Mouse (Mus musculus) neural tube, embryonic 12.5 days (tissue): ENCODE data around the gene Ros1. TPM values are rescaled to one million over a fixed set of nuclear protein-coding genes. Genes with fewer than 3 reads are reported as not detected.
A peak's percentile ranks its signal among the peaks of the same experiment; 100 is the strongest.

ENCODE experiments used
- ATAC-seq: fragments of 200-750 bp; cut with Nextera tagmentation; 2 replicates; pipeline ENCODE4 v1.8.0; 2017; ENCODE audit warnings: low read depth, mild to moderate bottlenecking, moderate TSS enrichment, moderate library complexity; ENCODE audit not compliant: low FRiP score
- H3K27ac ChIP-seq: fragments of 300-500 bp; sonication (generic); 2 replicates; pipeline ENCODE4 v1.5.1; 2016
- H3K27me3 ChIP-seq: fragments of 300-500 bp; sonication (generic); replicated peaks from 2 replicates; pipeline ENCODE4 v1.6.1; 2016; ENCODE audit warnings: mild to moderate bottlenecking
- H3K36me3 ChIP-seq: fragments of 300-500 bp; sonication (generic); 2 replicates; pipeline ENCODE4 v1.6.1; 2016; ENCODE audit warnings: mild to moderate bottlenecking
- H3K4me1 ChIP-seq: fragments of 300-500 bp; sonication (generic); 2 replicates; pipeline ENCODE4 v1.6.1; 2016
- H3K4me2 ChIP-seq: fragments of 300-500 bp; sonication (generic); replicated peaks from 2 replicates; pipeline ENCODE4 v1.6.1; 2016; ENCODE audit warnings: mild to moderate bottlenecking
- H3K4me3 ChIP-seq: fragments of 300-500 bp; sonication (generic); 2 replicates; pipeline ENCODE4 v1.5.1; 2016
- H3K9ac ChIP-seq: fragments of 300-500 bp; sonication (generic); 2 replicates; pipeline ENCODE4 v1.6.1; 2016; ENCODE audit warnings: mild to moderate bottlenecking
- H3K9me3 ChIP-seq: fragments of 300-500 bp; sonication (generic); 2 replicates; pipeline ENCODE4 v1.6.1; 2016; ENCODE audit warnings: mild to moderate bottlenecking
- WGBS: fragments of 180-500 bp; shearing (Covaris S2); methylation state at CpG from one replicate; pipeline ENCODE4 v1.1.7; 2016; 5-methylcytosine and 5-hydroxymethylcytosine counted together
- polyA plus RNA-seq: library from polyadenylated mRNA; unstranded; fragments of >200 nt; fragmentation: Nextera tagmentation; extraction: Ambion mirVana; gene quantifications from 2 replicates; pipeline ENCODE4 v1.2.1, GENCODE M21; 2016

Ros1 gene
- polyA plus RNA-seq, 1 experiment from 2014 or later, result not detected

DNA sequence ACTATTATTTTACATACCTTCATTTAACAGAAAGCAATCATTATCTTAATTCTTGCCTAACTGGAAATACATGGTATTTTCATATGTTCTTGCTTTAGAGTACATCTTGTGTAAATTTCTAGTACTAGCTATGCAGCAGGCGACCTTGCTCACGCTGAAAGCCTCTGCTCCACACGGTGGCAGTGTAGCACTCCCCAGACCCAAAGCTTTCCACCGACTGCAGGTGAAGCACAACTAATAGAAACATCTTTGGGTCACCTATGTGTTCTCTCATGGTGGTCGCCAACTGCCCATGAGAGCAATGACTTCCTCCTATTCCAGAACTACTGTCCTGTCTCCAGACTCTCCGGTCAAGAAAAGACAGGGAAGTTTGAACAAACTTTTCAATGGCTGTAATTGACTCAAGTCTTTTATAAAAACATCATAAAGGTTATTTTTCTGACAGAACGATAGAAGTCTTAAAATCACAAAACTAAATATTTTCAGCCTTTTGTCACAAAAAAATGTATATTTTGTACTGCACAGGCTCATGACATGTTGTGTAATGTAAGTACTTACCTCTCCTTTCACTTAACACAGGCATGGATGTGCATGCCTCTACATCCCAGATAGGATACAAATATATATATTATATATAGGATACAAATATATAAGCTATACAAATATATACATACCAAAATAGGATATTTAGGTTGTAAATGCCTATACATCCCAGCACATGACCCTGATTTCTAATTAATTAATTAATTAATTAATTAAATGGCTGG lies 21.9 kb upstream of the Ros1 start:
- Histone ChIP-seq H3K4me2 (no peak overlapping the region), H3K27ac (no peak overlapping the region), H3K36me3 (no peaks in the 10 kb centered on the region), H3K4me1 (no peaks in the 10 kb centered on the region), H3K27me3 (no peaks in the 10 kb centered on the region), H3K9me3 (no peaks in the 10 kb centered on the region), H3K9ac (no peak overlapping the region), H3K4me3 (no peak overlapping the region)
- peak; percentile 58; the same call in 1 of the 2 replicates for ATAC-seq
- 26% methylated on average over 7 of the region's 7 CpGs for WGBS

DNA sequence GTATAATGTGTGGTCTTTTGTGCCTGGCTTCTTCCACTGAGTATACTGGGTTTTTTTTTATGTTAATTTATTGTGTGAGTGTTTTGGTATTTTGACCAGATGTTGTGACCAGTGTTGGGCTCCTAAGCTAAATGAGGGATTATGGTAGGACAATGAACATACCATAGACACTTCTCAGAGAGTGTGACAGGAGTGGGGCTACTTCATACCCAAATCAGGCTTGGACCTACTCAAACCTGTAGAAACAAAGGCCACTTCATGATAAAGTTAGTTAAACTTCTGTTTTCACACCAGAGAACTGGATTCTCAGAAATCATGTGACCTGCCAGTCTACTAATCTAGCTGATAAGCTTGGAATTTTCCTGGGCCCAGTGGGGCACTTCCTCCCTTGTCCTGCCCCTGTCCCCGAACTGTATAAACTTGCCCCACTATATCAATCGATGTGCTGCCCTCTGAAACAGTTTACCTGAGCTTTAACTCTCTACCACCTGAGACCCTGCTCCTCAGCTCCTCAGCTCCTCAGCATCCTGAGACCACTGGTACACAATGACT lies 20.3 kb upstream of the Ros1 start:
- no peak overlapping the region for H3K4me2 ChIP-seq
- H3K27me3 ChIP-seq, result no peaks in the 10 kb centered on the region
- H3K4me3 ChIP-seq, result no peak overlapping the region
- whole genome bisulfite sequencing, result 88% methylated on average over 2 of the region's 2 CpGs
- no peak overlapping the region for H3K9ac ChIP-seq
- no peak overlapping the region for H3K27ac ChIP-seq
- H3K36me3 ChIP-seq, result no peaks in the 10 kb centered on the region
- no peaks in the 10 kb centered on the region for H3K4me1 ChIP-seq
- no peak for ATAC-seq
- no peaks in the 10 kb centered on the region for H3K9me3 ChIP-seq

DNA sequence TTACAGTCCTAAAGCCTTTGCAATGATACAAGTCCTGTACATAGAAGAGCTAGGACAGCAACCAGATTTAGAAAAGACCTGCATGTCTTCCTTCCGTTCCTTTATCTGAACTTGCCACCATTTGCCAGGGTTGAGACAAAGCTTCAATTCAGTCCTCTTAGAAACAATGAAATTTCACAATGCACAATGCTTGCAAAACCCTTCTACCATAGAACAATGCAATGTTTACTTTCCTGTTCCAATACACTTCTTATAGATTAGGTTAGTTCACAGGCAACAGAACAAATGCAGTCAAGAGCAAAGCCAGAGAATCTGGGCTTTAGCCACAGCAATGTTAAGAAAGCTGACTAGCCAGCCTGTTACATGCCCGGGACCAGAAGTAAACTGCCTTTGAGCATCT lies 9.0 kb upstream of the Ros1 start:
- Histone ChIP-seq H3K36me3 (no peaks in the 10 kb centered on the region), H3K4me2 (no peak overlapping the region), H3K27ac (no peak overlapping the region), H3K27me3 (no peaks in the 10 kb centered on the region), H3K9ac (no peak overlapping the region), H3K4me3 (no peak overlapping the region), H3K4me1 (no peaks in the 10 kb centered on the region), H3K9me3 (no peaks in the 10 kb centered on the region)
- ATAC-seq, result no peak
- WGBS, result 90% methylated on average over 2 of the region's 2 CpGs

DNA sequence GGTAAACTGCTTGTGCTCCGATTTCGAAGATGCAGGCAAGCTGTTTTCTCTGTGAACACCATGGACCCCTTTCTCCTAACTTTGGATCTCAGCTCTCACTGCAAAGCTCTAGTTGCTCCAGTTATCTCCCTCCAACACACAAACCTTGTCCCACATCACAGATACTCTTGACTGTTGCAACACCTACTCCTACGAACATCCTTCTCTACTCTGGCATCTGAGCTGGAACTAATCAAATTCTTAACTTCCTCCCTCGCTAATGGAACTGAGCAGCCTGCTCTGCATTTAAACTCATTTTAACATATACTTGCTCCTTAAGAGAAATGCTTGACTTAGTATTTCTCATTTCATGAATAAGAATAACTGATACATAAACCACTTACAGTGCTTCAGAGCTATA lies 9.1 kb downstream of the Ros1 start:
- Histone ChIP-seq H3K36me3 (no peaks in the 10 kb centered on the region), H3K4me3 (no peak overlapping the region), H3K27me3 (no peaks in the 10 kb centered on the region), H3K4me2 (no peak overlapping the region), H3K9ac (no peak overlapping the region), H3K9me3 (no peaks in the 10 kb centered on the region), H3K27ac (no peak overlapping the region), H3K4me1 (no peaks in the 10 kb centered on the region)
- no peak for ATAC-seq
- WGBS, result 88% methylated on average over 4 of the region's 4 CpGs

DNA sequence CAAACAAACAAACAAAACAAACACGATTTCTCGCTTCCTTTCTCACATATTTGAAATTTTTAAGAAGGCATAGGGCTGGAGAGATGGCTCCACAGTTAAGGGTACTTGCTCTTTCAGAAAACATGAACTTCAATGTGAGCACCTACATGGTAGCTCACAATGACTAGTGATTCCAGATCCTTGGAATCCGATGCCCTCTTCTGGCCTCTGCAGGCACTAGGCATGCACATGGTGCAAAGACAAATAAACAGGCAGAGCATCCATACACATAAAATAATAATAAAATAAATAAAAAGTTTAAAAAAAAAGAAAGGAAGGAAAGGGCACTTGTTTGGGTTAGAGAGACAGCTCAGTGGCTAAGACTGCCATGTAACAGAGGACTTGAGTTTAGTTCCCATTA lies 12.2 kb downstream of the Ros1 start:
- no peaks in the 10 kb centered on the region for H3K4me1 ChIP-seq
- H3K4me2 ChIP-seq, result no peak overlapping the region
- H3K27me3 ChIP-seq, result no peaks in the 10 kb centered on the region
- no peaks in the 10 kb centered on the region for H3K36me3 ChIP-seq
- H3K9me3 ChIP-seq, result no peaks in the 10 kb centered on the region
- ATAC-seq, result no peak
- H3K9ac ChIP-seq, result no peak overlapping the region
- no peak overlapping the region for H3K4me3 ChIP-seq
- no peak overlapping the region for H3K27ac ChIP-seq
- 89% methylated on average over 3 of the region's 3 CpGs for WGBS

DNA sequence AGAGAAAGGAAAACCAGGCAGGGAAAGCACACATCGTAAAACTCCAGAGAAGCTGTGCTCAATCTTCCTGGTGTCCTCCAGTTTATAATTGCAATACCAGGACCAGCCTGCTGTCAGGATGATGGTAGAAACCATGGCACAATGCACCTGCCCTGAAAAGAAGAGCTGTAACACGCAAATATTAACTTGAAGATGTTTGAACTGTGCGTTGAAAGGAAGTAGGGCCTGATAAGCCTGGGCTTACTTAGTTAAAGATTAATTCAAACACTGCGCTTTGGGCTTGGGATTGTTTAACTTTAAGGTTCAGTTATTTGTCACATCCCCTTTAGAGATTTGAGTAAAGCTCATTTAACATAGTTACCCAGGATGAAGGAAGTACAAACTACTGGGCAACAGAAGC lies 20.7 kb downstream of the Ros1 start:
- Histone ChIP-seq H3K4me2 (no peak overlapping the region), H3K27me3 (no peaks in the 10 kb centered on the region), H3K4me3 (no peak overlapping the region), H3K36me3 (no peaks in the 10 kb centered on the region), H3K4me1 (no peaks in the 10 kb centered on the region), H3K9me3 (no peaks in the 10 kb centered on the region), H3K9ac (no peak overlapping the region), H3K27ac (no peak overlapping the region)
- WGBS, result 58% methylated on average over 4 of the region's 4 CpGs
- no peak for ATAC-seq

DNA sequence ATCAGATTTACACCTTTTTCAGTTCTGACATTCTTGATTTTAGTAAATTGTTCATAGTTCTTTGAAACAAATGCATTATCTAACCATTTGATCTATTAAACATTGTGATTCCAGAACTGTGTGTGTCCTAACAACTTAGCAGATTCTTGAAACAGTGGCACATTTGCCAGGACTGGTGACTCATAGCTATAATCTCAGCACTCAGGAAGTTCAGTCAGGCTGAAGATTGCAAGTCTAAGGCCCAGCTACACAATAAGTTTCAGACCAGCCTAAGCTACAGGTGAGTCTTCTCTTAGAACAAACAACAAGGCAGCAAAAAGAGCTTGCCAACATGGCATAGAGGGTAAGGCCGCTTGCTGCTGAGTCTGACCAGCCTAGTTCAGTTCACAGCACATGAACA lies 24.6 kb downstream of the Ros1 start:
- WGBS, result 95% methylated on average over 1 of the region's 1 CpGs
- ATAC-seq, result no peak
- Histone ChIP-seq H3K9me3 (no peaks in the 10 kb centered on the region), H3K4me1 (no peaks in the 10 kb centered on the region), H3K4me2 (no peak overlapping the region), H3K9ac (no peak overlapping the region), H3K4me3 (no peak overlapping the region), H3K27me3 (no peaks in the 10 kb centered on the region), H3K36me3 (no peaks in the 10 kb centered on the region), H3K27ac (no peak overlapping the region)

DNA sequence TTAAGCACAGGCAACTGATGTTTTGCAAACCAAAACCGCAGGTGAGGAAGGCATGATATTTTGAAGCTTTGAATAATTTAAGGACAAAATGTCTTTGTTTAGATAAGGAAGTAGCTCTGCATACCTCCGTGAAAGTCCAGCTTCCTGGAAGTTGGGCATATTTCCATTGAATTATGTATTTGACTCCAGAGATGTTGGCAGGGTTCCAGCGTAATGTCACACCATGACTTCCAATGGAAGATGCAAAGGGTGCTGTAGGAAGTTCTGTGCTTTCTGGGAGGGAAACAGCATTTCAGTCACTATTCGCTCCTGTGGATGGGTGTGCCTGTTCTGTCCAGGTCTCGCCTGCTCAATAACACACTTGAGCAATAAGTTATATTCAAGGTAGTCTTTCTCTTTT lies 25.2 kb downstream of the Ros1 start:
- 83% methylated on average over 5 of the region's 5 CpGs for WGBS
- H3K9me3 ChIP-seq, result no peaks in the 10 kb centered on the region
- H3K4me2 ChIP-seq, result no peak overlapping the region

DNA sequence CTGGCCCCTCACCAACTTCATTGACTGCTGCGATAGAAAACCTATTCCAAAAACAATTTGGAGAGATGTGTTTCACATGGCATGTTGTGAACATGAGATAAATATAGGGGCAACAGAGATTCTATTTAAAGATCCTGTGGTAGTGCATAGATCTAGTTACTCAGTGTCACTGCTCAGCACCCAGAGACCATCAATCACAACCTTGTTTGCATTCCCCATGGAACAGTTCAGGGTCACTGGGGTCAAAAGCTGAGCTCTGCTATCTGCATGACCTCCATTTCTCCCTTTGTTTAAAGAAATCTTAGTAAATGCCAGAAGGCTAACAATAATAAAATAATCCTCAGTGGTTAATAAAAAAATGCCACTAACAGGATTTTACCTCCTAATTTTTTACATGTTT lies 29.7 kb downstream of the Ros1 start:
- ATAC-seq, result no peak
- H3K27me3 ChIP-seq, result no peaks in the 10 kb centered on the region
- H3K9me3 ChIP-seq, result no peaks in the 10 kb centered on the region
- no peak overlapping the region for H3K27ac ChIP-seq
- no peaks in the 10 kb centered on the region for H3K4me1 ChIP-seq
- WGBS, result 67% methylated on average over 1 of the region's 1 CpGs
- no peak overlapping the region for H3K4me2 ChIP-seq
- no peaks in the 10 kb centered on the region for H3K36me3 ChIP-seq
- H3K9ac ChIP-seq, result no peak overlapping the region
- H3K4me3 ChIP-seq, result no peak overlapping the region

More for the DNA sequence above, 25.2 kb downstream of the Ros1 start:
- no peak overlapping the region for H3K27ac ChIP-seq
- no peaks in the 10 kb centered on the region for H3K36me3 ChIP-seq
- ATAC-seq, result no peak
- no peaks in the 10 kb centered on the region for H3K4me1 ChIP-seq
- no peak overlapping the region for H3K4me3 ChIP-seq
- H3K9ac ChIP-seq, result no peak overlapping the region
- H3K27me3 ChIP-seq, result no peaks in the 10 kb centered on the region

DNA sequence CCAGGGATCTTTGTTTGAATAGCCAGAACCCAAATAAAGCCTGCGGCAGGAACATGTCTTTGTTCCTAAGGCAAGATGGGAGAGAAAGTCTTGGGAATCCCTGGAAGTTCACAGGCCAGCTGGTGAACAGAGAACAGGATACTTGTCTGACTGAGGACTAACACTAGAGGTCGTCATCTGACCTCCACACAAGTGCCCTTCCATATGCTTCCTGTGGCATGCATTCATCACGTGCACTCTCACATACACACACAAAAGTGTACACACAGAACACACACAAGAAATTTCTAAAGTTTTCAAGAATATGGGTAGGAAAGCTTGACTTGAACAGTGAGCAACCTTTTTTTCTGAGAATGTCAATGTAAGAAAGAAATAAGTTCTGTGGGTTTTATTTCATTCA lies 34.4 kb downstream of the Ros1 start:
- Histone ChIP-seq H3K27ac (no peak overlapping the region), H3K27me3 (no peaks in the 10 kb centered on the region), H3K9ac (no peak overlapping the region), H3K9me3 (no peaks in the 10 kb centered on the region), H3K4me2 (no peak overlapping the region), H3K36me3 (no peaks in the 10 kb centered on the region), H3K4me3 (no peak overlapping the region), H3K4me1 (no peaks in the 10 kb centered on the region)
- WGBS, result 55% methylated on average over 3 of the region's 3 CpGs
- ATAC-seq, result no peak

DNA sequence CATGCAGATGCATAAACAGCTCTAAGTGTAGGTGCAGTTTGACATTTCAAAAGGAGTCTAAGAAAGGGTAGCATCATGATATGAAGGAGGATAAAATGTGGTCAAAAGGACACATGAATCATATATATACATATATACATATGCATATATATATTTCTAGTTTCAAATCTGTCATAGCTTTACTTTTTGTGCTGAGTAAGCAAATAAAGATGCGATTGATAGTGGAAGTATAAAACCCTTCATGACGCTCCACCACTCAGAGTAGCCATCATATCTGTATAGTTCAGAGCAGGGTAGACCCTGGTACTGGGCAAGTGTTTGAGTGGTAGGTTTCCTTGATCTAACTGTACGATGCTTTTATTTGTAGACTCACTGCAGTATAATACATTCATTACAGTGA lies 35.3 kb downstream of the Ros1 start:
- Histone ChIP-seq H3K4me2 (no peak overlapping the region), H3K36me3 (no peaks in the 10 kb centered on the region), H3K9me3 (no peaks in the 10 kb centered on the region), H3K27ac (no peak overlapping the region), H3K4me3 (no peak overlapping the region), H3K9ac (no peak overlapping the region), H3K27me3 (no peaks in the 10 kb centered on the region), H3K4me1 (no peaks in the 10 kb centered on the region)
- WGBS, result 94% methylated on average over 3 of the region's 3 CpGs
- ATAC-seq, result no peak

DNA sequence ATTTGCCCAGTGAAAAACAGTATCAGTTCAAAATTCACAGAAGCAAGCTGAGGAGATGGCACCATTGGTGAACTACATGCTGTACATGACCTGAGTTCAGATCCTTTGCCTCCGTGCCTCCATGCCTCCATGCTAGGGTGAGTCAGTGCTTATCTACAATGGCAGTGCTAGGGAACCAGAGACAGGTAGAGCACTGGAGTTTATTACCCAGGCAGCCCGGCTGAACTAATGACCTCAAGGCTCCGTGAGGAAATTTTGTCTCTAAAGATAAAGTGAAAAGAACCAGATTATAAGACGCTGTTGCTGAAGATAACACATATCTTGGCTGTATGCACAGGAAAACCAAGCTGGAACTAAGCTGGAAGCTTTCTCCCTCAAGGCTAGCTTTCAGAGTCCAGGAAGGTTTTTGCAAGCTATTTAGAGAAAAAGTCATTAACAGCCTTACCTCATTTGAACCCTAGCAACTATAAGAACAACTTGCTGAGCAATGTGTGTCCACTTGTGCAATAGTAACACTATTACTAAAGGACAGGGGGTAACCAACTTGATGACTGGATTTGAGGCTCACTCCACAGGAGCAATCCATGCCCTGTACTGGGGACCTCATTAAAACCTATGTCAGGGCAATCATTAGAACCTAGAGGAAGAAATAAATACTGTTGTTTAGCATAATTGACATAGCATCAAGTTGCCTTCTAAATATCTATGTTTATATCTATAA lies 61.5 kb downstream of the Ros1 start:
- Histone ChIP-seq H3K27ac (no peak overlapping the region), H3K4me2 (no peak overlapping the region), H3K4me3 (no peak overlapping the region), H3K9ac (no peak overlapping the region), H3K4me1 (no peaks in the 10 kb centered on the region), H3K36me3 (no peaks in the 10 kb centered on the region), H3K27me3 (no peaks in the 10 kb centered on the region), H3K9me3 (no peaks in the 10 kb centered on the region)
- ATAC-seq, result no peak
- 86% methylated on average over 4 of the region's 4 CpGs for WGBS
